Mouse (Mus musculus) liver, embryonic 14.5 days (tissue): Measurements from ENCODE around the gene Tarbp2.

Experiments
- CTCF ChIP-seq: IDR thresholded peaks from 2 replicates; pipeline ENCODE4 v1.5.1; 2016; ENCODE audit warnings: antibody characterized with exemption, low read depth, control low read depth
- EP300 ChIP-seq: IDR thresholded peaks from 2 replicates; pipeline ENCODE4 v1.6.1; 2016; ENCODE audit warnings: antibody characterized with exemption, low read depth

GRCm38 (mm10) chr15:102498322-102498721, 19.7 kb upstream of the Tarbp2 start:
- TF ChIP-seq CTCF (no peak), EP300 (no peak)
